11 mouse cellular contexts compared by ENCODE assay signal in genomic region chr15:62209881-62210481, GRCm38 (mm10).
DNase-seq lines count a peak whose midpoint lies in the region; ATAC-seq and TF ChIP-seq lines count a peak whose summit lies in the region.
"Had no signal": no experiment of that assay in that cellular context is flagged by ENCODE, and none has a peak within 500 bp of the region (broad histone marks: within the 10 kb centered on the region; RNA-seq: fewer than 3 reads in every experiment).

No protein-coding gene starts in this region.

- no peak; the same call in 1 of the 2 replicates for TF ChIP-seq RAD21 in MEL (IDR thresholded peaks at IDR 0.05; ENCODE audit: low read depth, low read length)

- H3K4me1 ChIP-seq in MEL (ENCODE audit: control insufficient read depth in 1 of 2, insufficient read depth in 2 of 2, low read length in 2 of 2), result peaks cover 30 to 40% of the 10 kb centered on the region in 2 experiments
- H3K4me1 ChIP-seq in liver, embryonic 15.5 days (replicated peaks), result peaks cover 41% of the 10 kb centered on the region
- H3K4me1 ChIP-seq in forebrain, embryonic 16.5 days (replicated peaks; ENCODE audit: control insufficient read depth, insufficient read depth, low read length), result peaks cover 14% of the 10 kb centered on the region
- H3K4me1 ChIP-seq: midbrain, embryonic 13.5 days had no signal

- H3K4me3 ChIP-seq in MEL (ENCODE audit: control insufficient read depth in 1 of 2, insufficient read depth in 1 of 2, low read depth in 2 of 2, low read length in 2 of 2), result no peak overlapping the region
- H3K4me3 ChIP-seq in liver, embryonic 15.5 days (replicated peaks), result no peak overlapping the region
- no peak overlapping the region for H3K4me3 ChIP-seq in forebrain, embryonic 16.5 days (replicated peaks; ENCODE audit: low read length)
- H3K4me3 ChIP-seq: midbrain, embryonic 13.5 days had no signal

- peak in 1 of 3 experiments; percentile 23; a peak in 2 of 6 replicates for TF ChIP-seq CTCF in MEL (IDR thresholded peaks at IDR 0.05 in 2 of 3, conservative IDR thresholded peaks at IDR 0.05 in 1 of 3; ENCODE audit: control insufficient read depth in 1 of 3, insufficient read depth in 1 of 3, low read depth in 2 of 3, low read length in 3 of 3, poor library complexity in 1 of 3, severe bottlenecking in 1 of 3)

- H3K79me2 ChIP-seq in MEL (ENCODE audit: control insufficient read depth, insufficient read depth, low read length, poor library complexity), result peaks cover 25% of the 10 kb centered on the region

- no peak overlapping the region for H3K4me2 ChIP-seq in liver, embryonic 15.5 days
- no peak overlapping the region for H3K4me2 ChIP-seq in forebrain, embryonic 16.5 days (ENCODE audit: low read length)
- H3K4me2 ChIP-seq: midbrain, embryonic 13.5 days had no signal

- H3K9ac ChIP-seq in MEL (ENCODE audit: control insufficient read depth, low read depth, low read length, poor library complexity, severe bottlenecking), result no peak overlapping the region
- H3K9ac ChIP-seq in liver, embryonic 15.5 days, result no peak overlapping the region
- H3K9ac ChIP-seq in forebrain, embryonic 16.5 days (replicated peaks; ENCODE audit: low read depth, low read length), result no peak overlapping the region
- H3K9ac ChIP-seq: midbrain, embryonic 13.5 days had no signal

- DNase-seq in kidney, postnatal 10 days, result peak; percentile 54
- no peak for DNase-seq in kidney, adult 18-20 months
- DNase-seq in A20 (ENCODE audit: low read depth, low spot score) (peak; percentile 42), MEL (ENCODE audit: low read depth, low spot score) (peak; percentile 57)
- no peak for DNase-seq in right cerebral cortex, postnatal 25 days
- DNase-seq: cerebellum, adult 11 months; thymus, postnatal 36 days had no signal

- 42% methylated on average over 5 of the region's 5 CpGs for WGBS in liver, embryonic 15.5 days (ENCODE audit: insufficient replicate concordance)
- WGBS in forebrain, embryonic 16.5 days, result 78% methylated on average over 5 of the region's 5 CpGs

- H3K27me3 ChIP-seq in MEL (ENCODE audit: control insufficient read depth in 1 of 2, insufficient read depth in 2 of 2, low read length in 2 of 2), result no peaks in the 10 kb centered on the region
- H3K27me3 ChIP-seq in liver, embryonic 15.5 days, result no peaks in the 10 kb centered on the region
- H3K27me3 ChIP-seq in forebrain, embryonic 16.5 days (replicated peaks; ENCODE audit: control insufficient read depth, insufficient read depth, low read length), result no peaks in the 10 kb centered on the region
- H3K27me3 ChIP-seq: midbrain, embryonic 13.5 days had no signal

- TF ChIP-seq EP300 in MEL (IDR thresholded peaks at IDR 0.05; ENCODE audit: low read depth in 1 of 2, low read length in 2 of 2), result peak in 1 of 2 experiments; percentile 44; a peak in 1 of 4 replicates

- peak overlapping the region; percentile 43 for H3K27ac ChIP-seq in MEL (ENCODE audit: control insufficient read depth, low read depth, low read length)
- H3K27ac ChIP-seq in liver, embryonic 15.5 days (replicated peaks), result peak overlapping the region; percentile 11
- H3K27ac ChIP-seq in forebrain, embryonic 16.5 days (ENCODE audit: low read length), result no peak overlapping the region
- H3K27ac ChIP-seq: midbrain, embryonic 13.5 days had no signal

- H3K36me3 ChIP-seq in MEL (ENCODE audit: control insufficient read depth in 1 of 2, insufficient read depth in 2 of 2, low read length in 2 of 2), result peaks cover 20 to 53% of the 10 kb centered on the region in 2 experiments
- no peaks in the 10 kb centered on the region for H3K36me3 ChIP-seq in liver, embryonic 15.5 days (replicated peaks)
- H3K36me3 ChIP-seq in forebrain, embryonic 16.5 days (ENCODE audit: control insufficient read depth, insufficient read depth), result no peaks in the 10 kb centered on the region
- H3K36me3 ChIP-seq: midbrain, embryonic 13.5 days had no signal

- no peaks in the 10 kb centered on the region for H3K9me3 ChIP-seq in MEL (replicated peaks; ENCODE audit: insufficient read depth, low read length)
- no peaks in the 10 kb centered on the region for H3K9me3 ChIP-seq in liver, embryonic 15.5 days (replicated peaks)
- no peaks in the 10 kb centered on the region for H3K9me3 ChIP-seq in forebrain, embryonic 16.5 days (ENCODE audit: control insufficient read depth, low read length)
- H3K9me3 ChIP-seq: midbrain, embryonic 13.5 days had no signal

- peak; percentile 25 to 28; a peak in 1 of 4 replicates for TF ChIP-seq POLR2A in MEL (IDR thresholded peaks at IDR 0.05; ENCODE audit: control insufficient read depth in 1 of 2, insufficient read depth in 1 of 2, low read depth in 1 of 2, low read length in 2 of 2, poor library complexity in 1 of 2)

- ATAC-seq in liver, embryonic 15.5 days (ENCODE audit: insufficient read depth), result peak; percentile 38; the same call in 1 of the 2 replicates
- ATAC-seq in forebrain, embryonic 16.5 days, result no peak
- no peak for ATAC-seq in granulocyte monocyte progenitor cell, adult 5-6 weeks (replicated peaks; ENCODE audit: poor library complexity, severe bottlenecking)
- ATAC-seq: midbrain, embryonic 13.5 days had no signal

TF ChIP-seq in MEL, 35 proteins besides CTCF, POLR2A, EP300 and RAD21:
- no peak for TF ChIP-seq MEF2A (IDR thresholded peaks at IDR 0.05; ENCODE audit: extremely low read depth, insufficient replicate concordance, low read depth, low read length, poor library complexity, severe bottlenecking)
- no peak for TF ChIP-seq ELF1 (IDR thresholded peaks at IDR 0.05; ENCODE audit: low read depth, low read length)
- TF ChIP-seq SMC3 (IDR thresholded peaks at IDR 0.05; ENCODE audit: low read depth, low read length), result peak; percentile 38
- TF ChIP-seq USF2 (IDR thresholded peaks at IDR 0.05; ENCODE audit: borderline replicate concordance in 1 of 2, insufficient read depth in 1 of 2, low read depth in 1 of 2, low read length in 2 of 2), result no peak
- no peak for TF ChIP-seq TCF12 (IDR thresholded peaks at IDR 0.05; ENCODE audit: low read depth, low read length)
- 0 out of 2 replicates have a peak, but pooled peaks have one; percentile 29 for TF ChIP-seq TBP (IDR thresholded peaks at IDR 0.05; ENCODE audit: low read depth, low read length)
- no peak for TF ChIP-seq MYB (IDR thresholded peaks at IDR 0.05; ENCODE audit: low read depth, low read length)
- TF ChIP-seq UBTF (IDR thresholded peaks at IDR 0.05; ENCODE audit: borderline replicate concordance, insufficient read depth, low read depth, low read length), result no peak
- no peak for TF ChIP-seq NELFE (IDR thresholded peaks at IDR 0.05; ENCODE audit: low read depth, low read length)
- no peak for TF ChIP-seq ZMIZ1 (IDR thresholded peaks at IDR 0.05; ENCODE audit: low read depth, low read length)
- TF ChIP-seq CHD1 (IDR thresholded peaks at IDR 0.05; ENCODE audit: low read depth, low read length), result no peak
- 0 out of 2 replicates have a peak, but pooled peaks have one; percentile 14 for TF ChIP-seq POLR2AphosphoS2 (IDR thresholded peaks at IDR 0.05; ENCODE audit: low read length)
- TF ChIP-seq MAZ (IDR thresholded peaks at IDR 0.05; ENCODE audit: low read depth, low read length), result no peak
- 0 out of 2 replicates have a peak, but pooled peaks have one; percentile 33 for TF ChIP-seq MXI1 (IDR thresholded peaks at IDR 0.05; ENCODE audit: low read depth, low read length)
- TF ChIP-seq KAT2A (conservative IDR thresholded peaks at IDR 0.05; ENCODE audit: low read depth, low read length), result no peak
- TF ChIP-seq USF1 (IDR thresholded peaks at IDR 0.05; ENCODE audit: low read depth, low read length), result no peak
- TF ChIP-seq JUND (IDR thresholded peaks at IDR 0.05; ENCODE audit: low read depth, low read length), result no peak
- 0 out of 2 replicates have a peak, but pooled peaks have one; percentile 1 for TF ChIP-seq ZNF384 (IDR thresholded peaks at IDR 0.05; ENCODE audit: low read depth, low read length)
- TF ChIP-seq BHLHE40 (IDR thresholded peaks at IDR 0.05; ENCODE audit: borderline replicate concordance, low read depth, low read length), result no peak
- TF ChIP-seq TAL1 (IDR thresholded peaks at IDR 0.05; ENCODE audit: low read length), result no peak
- TF ChIP-seq ZKSCAN1 (IDR thresholded peaks at IDR 0.05; ENCODE audit: low read depth, low read length), result no peak
- TF ChIP-seq RCOR1 (IDR thresholded peaks at IDR 0.05; ENCODE audit: low read depth, low read length), result no peak
- no peak for TF ChIP-seq NRF1 (IDR thresholded peaks at IDR 0.05; ENCODE audit: insufficient read depth, low read depth, low read length, poor library complexity, severe bottlenecking)
- no peak for TF ChIP-seq MYC (IDR thresholded peaks at IDR 0.05; ENCODE audit: low read depth, low read length)
- TF ChIP-seq CHD2 (IDR thresholded peaks at IDR 0.05; ENCODE audit: low read length), result no peak
- no peak for TF ChIP-seq GABPA (IDR thresholded peaks at IDR 0.05; ENCODE audit: low read depth, low read length)
- no peak for TF ChIP-seq MAFK (IDR thresholded peaks at IDR 0.05; ENCODE audit: borderline replicate concordance, low read depth, low read length)
- TF ChIP-seq SIN3A (IDR thresholded peaks at IDR 0.05; ENCODE audit: low read length), result no peak
- TF ChIP-seq GATA1 (IDR thresholded peaks at IDR 0.05; ENCODE audit: low read depth, low read length), result 0 out of 2 replicates have a peak, but pooled peaks have one; percentile 2
- 0 out of 2 replicates have a peak, but pooled peaks have one; percentile 16 for TF ChIP-seq MAX (IDR thresholded peaks at IDR 0.05; ENCODE audit: low read length)
- TF ChIP-seq HCFC1 (IDR thresholded peaks at IDR 0.05; ENCODE audit: low read depth, low read length), result no peak
- TF ChIP-seq ETS1 (IDR thresholded peaks at IDR 0.05; ENCODE audit: low read depth, low read length), result no peak
- TF ChIP-seq E2F4 (IDR thresholded peaks at IDR 0.05; ENCODE audit: borderline replicate concordance, low read depth, low read length), result no peak
- no peak for TF ChIP-seq ZC3H11A (IDR thresholded peaks at IDR 0.05; ENCODE audit: low read depth, low read length)
- TF ChIP-seq POLR2AphosphoS5 (IDR thresholded peaks at IDR 0.05; ENCODE audit: borderline replicate concordance, low read depth, low read length), result no peak

Comparison
In these comparisons a context has a peak if more than half of its experiments do, and no peak if none do; other contexts are left out.
1. DNase-seq: peak in kidney, postnatal 10 days (single experiment), A20 (single experiment) and MEL (single experiment); none in kidney, adult 18-20 months (single experiment) and right cerebral cortex, postnatal 25 days (single experiment).